Mouse (Mus musculus) urinary bladder, adult 18-20 months (tissue): ENCODE results near the gene Zfand6.
A peak's percentile ranks its signal among the peaks of the same experiment; 100 is the strongest.

Experiments
- DNase-seq, 2 experiments: peaks; one replicate each; pipeline ENCODE4 v3.0.0; 2022; ENCODE audit warnings: low spot score in 2 of 2, mixed read lengths in 2 of 2

Gene Zfand6

GRCm38 (mm10) chr7:84594087-84594916 is 95.5 kb downstream of the Zfand6 start:
- DNase-seq: peak in 1 of 2 experiments; percentile 31

- DNase-seq: no peak
These were observed 98.4 kb downstream of the Zfand6 start for GRCm38 (mm10) chr7:84591347-84591746.

- DNase-seq: no peak
These were observed 99.1 kb downstream of the Zfand6 start for GRCm38 (mm10) chr7:84590622-84591021.

DNA sequence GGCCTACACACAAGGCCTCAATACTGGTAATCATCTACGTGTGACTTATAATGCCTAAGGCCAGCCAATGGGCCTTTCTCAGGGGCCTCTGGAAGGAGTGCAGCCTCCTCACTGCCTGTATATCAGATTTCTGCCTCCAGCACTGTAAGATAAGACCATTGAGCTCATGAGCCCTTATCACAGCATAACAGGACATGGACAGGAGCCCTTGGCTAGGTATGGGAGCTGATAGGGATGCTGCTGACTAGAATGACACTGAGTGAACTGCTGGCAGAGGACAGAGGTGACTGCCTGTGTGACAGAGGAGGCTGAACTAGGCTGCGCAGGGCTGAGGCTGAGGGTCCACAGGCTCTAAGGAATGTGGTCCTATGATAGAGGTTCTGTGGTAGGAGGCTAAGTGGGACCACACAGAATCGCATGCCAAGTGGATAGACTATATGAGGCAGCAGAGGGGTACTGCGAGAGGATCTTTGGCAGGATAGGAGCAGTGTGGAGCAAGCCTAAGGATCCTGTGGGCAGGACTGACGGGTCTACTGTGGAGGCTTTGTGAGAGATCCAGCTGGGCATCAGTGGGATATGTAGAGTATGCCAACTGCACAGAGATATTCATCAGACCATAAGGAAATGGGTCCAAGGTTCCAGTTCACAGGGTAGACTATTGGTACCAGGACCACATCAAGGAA is 102.5 kb downstream of the Zfand6 start:
- DNase-seq: no peak

DNA sequence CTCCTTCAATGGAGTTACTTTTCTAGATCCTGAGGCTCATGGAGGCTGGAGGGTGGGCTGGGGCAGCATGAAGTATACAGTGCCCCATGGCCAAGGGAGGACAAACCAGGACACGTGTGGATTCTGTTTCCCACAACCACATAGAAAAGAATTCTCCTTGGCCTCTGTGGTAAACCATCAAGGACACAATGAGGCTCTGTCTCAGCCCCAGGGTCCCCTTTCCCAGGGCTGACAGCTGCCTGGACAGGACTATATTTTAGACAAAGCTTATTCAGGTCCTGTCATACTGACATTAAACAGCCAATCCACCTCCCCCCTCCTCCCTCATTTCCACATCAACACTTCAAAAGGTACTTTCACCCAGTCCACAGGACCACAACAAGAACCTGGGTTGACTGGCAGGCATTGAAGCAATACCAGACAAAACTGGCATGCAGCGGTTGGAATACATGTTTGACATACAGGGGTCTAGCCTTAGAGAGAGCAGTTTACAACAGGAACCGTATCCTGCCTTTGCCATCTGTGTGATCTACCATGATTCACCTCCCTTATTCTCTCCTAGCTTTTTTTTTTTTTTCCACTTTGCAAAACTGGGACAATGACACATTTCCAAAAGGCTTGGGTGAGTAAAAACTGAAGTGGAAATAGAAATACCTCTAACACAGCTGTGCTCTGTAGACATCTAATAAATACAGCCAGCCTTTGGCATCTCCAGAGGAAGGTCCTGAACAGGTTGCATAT is 103.2 kb downstream of the Zfand6 start:
- DNase-seq: no peak

GRCm38 (mm10) chr7:84585086-84585485 is 104.7 kb downstream of the Zfand6 start:
- no peak for DNase-seq

- DNase-seq: no peak
These were observed 110.0 kb downstream of the Zfand6 start for GRCm38 (mm10) chr7:84579769-84580168.

DNA sequence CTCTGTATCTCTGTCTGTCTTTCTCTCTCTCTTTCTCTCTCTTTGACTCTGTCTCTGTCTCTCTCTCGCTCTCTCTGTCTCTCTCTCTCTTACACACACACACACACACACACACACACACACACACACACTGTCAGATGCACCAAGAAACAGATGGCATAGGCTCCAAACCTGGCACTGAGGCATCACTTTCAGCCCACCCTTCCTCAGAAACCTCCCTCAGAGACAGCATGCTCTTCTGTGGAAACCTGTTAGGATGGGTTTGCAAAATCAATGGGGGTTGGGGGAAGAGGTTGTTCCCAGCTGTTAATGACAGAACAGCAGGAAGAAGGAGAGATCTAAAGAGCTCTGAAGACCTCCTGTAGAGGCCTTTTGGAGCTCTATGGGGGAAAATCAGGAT is 110.9 kb downstream of the Zfand6 start:
- DNase-seq: no peak

DNA sequence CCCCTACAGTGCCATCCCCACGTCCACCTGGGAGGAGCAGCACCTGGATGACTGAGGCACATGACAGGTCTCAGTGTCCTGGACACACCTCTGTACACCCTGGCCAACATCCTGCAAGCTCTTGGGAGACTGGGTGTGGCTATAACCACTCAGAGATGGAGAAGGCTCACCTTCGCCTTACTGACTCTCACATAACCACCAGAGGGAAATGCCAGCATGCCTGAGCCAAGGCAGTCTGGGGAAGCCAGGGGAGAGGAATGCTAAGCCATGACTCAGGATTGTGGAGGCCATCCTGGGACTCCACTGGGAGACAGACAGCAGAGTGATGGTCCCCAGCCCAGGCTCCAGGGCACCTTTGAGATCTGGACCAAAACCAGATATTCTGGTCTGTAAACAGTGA is 112.7 kb downstream of the Zfand6 start:
- no peak for DNase-seq

DNA sequence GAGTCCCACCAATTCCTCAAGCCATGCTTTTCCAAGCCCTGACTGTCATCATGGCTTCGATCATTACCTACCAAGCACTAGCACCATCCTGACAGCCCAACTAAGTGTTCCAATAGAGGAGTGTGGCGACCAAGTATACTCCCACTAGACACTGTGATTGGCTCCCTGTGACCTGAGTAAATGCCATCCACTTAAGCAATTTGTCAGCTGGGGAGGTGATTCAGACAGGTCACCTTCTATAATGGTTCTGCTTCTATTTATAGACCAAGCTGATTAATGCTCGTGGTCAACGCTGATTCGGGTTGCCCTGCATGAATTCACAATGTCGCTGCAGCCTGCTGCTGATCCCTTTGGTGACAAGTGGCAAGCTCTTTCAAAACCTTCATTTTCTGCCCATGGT is 123.6 kb downstream of the Zfand6 start:
- no peak for DNase-seq

DNA sequence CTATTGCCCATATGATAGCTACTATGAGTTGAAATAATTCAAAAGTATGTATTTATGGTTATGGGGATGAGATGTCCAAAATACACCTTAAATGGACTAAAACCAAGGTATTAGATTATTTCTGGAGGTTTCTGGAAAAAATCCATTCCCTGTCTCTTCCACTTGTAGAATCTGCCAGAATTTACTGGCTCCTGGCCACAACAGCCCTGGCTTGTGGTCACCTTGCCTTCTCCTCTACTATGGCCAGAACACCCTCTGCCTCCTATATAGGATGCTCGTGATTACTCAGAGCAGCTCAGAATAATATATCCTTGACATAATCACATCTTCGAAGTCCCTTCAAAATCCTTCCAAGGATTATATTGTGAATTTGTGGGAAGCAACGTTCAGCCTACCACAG is 125.5 kb downstream of the Zfand6 start:
- DNase-seq: no peak
